Mouse (Mus musculus) G1E (cell line): ENCODE results near the gene Nphs1.

Experiments
- CTCF ChIP-seq: IDR thresholded peaks from 2 replicates; pipeline ENCODE4 v1.5.1; 2012; ENCODE audit warnings: low read depth, low read length, inconsistent platforms, mixed read lengths
- GATA1 ChIP-seq: IDR thresholded peaks from 2 replicates; pipeline ENCODE4 v1.6.1; 2012; ENCODE audit warnings: borderline replicate concordance, low read length, inconsistent platforms, mixed read lengths
- TAL1 ChIP-seq: conservative IDR thresholded peaks from 2 replicates; pipeline ENCODE4 v1.6.1; 2012; ENCODE audit warnings: low read depth, low read length, inconsistent platforms, mixed read lengths

GRCm38 (mm10) chr7:30525954-30526353 lies 67.8 kb downstream of the Nphs1 start:
- TF ChIP-seq CTCF (no peak), TAL1 (no peak), GATA1 (no peak)
